Mouse (Mus musculus) cortical plate, adult 2 months (tissue): ENCODE results near the gene Pik3cd. TPM values are rescaled to one million over a fixed set of nuclear protein-coding genes. Genes with fewer than 3 reads are reported as not detected.
A peak's percentile ranks its signal among the peaks of the same experiment; 100 is the strongest.

Experiments
- H3K27ac ChIP-seq: fragments of 200-500 bp; 2 replicates; pipeline ENCODE4 v1.5.1; 2012; ENCODE audit warnings: low read length, control low read depth, inconsistent platforms; ENCODE audit not compliant: insufficient read depth
- H3K4me1 ChIP-seq: fragments of 200-500 bp; 2 replicates; pipeline ENCODE4 v1.6.1; 2011; ENCODE audit warnings: low read length; ENCODE audit not compliant: control insufficient read depth, insufficient read depth
- H3K4me3 ChIP-seq: fragments of 200-500 bp; 2 replicates; pipeline ENCODE4 v1.5.1; 2011; ENCODE audit warnings: mild to moderate bottlenecking, low read length, control low read depth; ENCODE audit not compliant: insufficient read depth
- CTCF ChIP-seq: fragments of 200-500 bp; IDR thresholded peaks from 2 replicates; pipeline ENCODE4 v1.5.1; 2011; ENCODE audit warnings: mild to moderate bottlenecking, control low read depth, low read length; ENCODE audit not compliant: insufficient read depth; ENCODE audit errors: extremely low read depth
- POLR2A ChIP-seq: fragments of 200-500 bp; IDR thresholded peaks from 2 replicates; pipeline ENCODE4 v1.6.1; 2011; ENCODE audit warnings: mild to moderate bottlenecking, low read length, control low read depth; ENCODE audit not compliant: insufficient read depth; ENCODE audit errors: extremely low read depth
- polyA plus RNA-seq: library from polyadenylated mRNA; depleted of rRNA; stranded (reverse); fragments of >200 nt; gene quantifications from 2 replicates; pipeline ENCODE4 v1.2.3, GENCODE M21; 2012

The Pik3cd gene
- polyA plus RNA-seq, 1 experiment = 13.2 TPM

DNA sequence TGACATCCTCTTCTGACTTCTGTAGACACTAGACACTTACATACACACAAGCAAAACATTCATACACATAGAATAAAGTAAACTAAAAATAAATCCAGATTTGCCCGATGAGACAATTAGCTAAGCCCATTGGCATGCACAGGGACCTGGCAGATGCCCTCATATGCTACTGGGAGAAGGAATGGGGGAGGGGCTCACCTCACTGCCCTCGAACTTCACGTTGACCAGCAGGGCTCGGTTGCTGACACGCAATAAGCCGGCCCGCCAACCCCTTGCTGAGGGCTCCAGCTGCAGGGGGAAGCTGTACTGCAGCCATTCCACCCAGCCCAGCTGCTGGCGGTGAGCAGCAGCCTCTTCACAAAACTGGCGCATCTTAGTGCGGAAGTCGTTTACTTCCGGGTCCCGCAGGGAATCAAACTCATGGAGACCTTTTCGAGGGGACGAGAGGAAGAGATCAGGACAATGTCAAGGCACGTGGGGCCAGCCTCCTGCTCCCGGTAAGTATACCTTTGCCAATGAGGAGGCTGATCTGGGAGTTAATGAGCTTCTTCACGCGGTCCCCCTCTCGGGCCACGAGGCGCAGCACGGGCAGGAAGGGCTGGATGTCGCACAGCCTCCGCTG, 42.8 kb downstream of the Pik3cd start:
- no peak overlapping the region for H3K4me3 ChIP-seq
- H3K27ac ChIP-seq = no peak overlapping the region
- TF ChIP-seq POLR2A (no peak), CTCF (no peak)
- H3K4me1 ChIP-seq = no peaks in the 10 kb centered on the region

DNA sequence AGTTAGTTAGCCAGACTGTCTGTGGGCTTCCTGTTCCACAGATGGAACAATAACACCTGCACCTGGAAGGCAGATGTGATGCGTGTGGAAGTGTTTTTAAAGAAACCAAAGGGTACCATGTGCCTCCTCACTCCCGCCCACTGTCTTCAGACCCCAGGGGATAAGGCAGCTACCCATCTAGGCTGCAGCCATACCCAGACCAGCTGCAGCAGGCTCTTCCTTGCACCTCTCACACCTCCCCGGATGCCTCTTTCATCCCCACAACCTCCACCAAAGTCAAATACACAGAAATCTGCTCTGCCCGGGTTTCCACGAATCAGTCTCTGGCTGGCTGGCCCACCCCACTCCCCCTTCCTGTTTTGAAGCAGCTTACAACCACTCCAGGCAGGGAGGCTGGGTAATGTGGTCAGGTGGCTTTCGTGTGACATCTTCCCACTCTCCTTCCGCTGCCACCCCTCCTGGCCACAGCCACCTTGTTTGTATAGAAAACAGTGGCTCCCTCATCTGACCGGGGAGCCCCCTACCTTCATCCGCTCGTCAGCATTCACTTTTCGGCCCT, 44.4 kb downstream of the Pik3cd start:
- Histone ChIP-seq H3K27ac (no peak overlapping the region), H3K4me3 (no peak overlapping the region), H3K4me1 (no peaks in the 10 kb centered on the region)
- TF ChIP-seq POLR2A (no peak), CTCF (no peak)

DNA sequence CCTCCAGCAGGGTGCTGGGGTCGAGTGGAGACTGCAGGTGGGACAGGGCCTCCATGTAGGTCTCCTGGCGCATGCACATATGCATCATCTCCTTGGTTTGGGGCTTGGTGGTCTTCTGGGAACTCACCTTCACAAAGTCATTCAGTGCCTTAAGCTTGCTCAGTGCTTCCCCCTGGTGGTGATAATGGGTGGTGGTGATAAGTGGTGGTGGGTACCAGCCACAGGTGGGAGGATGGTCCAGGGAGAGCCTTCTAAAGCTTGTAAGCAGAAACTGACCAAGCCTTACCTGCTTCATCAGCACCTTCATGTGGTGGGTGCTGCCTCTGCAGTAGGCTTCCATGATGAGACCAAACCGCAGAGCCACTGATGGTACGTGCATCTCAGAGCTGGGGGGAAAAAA, 48.1 kb downstream of the Pik3cd start:
- H3K27ac ChIP-seq = no peak overlapping the region
- no peaks in the 10 kb centered on the region for H3K4me1 ChIP-seq
- H3K4me3 ChIP-seq = no peak overlapping the region
- TF ChIP-seq POLR2A = no peak
- peak; percentile 73 for TF ChIP-seq CTCF

GRCm38 (mm10) chr4:149650493-149651193, 51.7 kb downstream of the Pik3cd start:
- TF ChIP-seq POLR2A = no peak
- peak; percentile 61 for TF ChIP-seq CTCF
- H3K4me1 ChIP-seq = no peaks in the 10 kb centered on the region
- H3K27ac ChIP-seq = no peak overlapping the region
- H3K4me3 ChIP-seq = no peak overlapping the region

DNA sequence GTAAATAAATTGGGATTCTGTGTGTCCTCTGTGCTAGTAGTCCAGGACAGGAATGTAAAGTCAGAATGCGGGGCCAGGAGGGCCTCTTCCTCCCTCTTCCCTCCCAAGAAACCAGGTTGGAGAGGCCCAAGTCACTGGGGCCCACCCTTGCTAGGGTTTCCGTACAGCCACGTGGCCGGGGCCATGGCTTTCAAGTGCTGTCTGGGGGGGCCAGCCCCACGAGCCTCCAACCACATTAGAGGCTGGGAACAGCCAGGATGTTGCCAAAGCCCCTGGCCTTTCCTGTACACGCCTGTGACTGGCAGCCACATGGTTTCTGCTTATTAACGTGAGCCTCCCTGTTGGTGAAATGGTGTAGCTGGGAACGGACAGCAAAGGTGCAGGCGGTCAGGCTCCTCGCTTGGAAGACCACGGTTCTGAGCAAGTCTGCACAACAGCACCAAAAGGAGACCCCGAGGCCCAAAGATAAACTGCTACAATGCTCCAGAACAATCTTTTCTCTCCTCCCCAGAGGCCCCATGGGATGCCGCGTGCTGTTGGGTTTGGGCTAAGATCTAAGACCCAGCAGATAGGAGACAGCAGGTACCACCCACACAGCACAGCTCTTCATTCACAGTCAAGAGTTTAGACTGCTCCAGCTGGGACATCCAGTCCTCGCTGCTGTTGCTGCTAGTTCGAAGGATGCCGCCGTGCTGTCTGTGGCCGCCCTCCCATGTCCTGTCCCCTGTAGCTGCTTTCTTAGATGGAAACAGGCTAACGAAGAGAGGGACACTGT, 54.2 kb downstream of the Pik3cd start:
- H3K4me1 ChIP-seq = no peaks in the 10 kb centered on the region
- H3K27ac ChIP-seq = peak overlapping the region; percentile 10; the same call in 1 of the 2 replicates
- TF ChIP-seq POLR2A (no peak), CTCF (no peak)
- H3K4me3 ChIP-seq = no peak overlapping the region

DNA sequence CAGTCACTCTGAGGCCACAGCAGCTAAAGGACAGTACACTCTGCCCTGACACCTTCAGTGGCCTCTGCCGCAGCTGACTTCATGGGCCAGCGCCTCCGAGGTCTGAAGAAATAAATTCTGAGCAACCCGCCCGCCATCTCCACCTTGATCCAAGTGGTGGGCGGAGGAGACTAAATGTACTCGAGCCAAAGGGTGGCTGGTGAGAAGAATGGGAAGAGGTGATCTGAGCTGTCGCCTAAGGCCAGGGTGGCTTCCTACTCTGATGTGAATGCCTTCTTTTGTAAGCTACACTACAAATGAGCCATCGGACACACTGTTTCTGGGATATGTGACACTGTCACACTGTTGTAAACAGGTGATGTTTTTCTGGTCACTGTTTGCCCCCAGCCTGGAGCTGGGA, 56.6 kb downstream of the Pik3cd start:
- no peak overlapping the region for H3K27ac ChIP-seq
- TF ChIP-seq CTCF = no peak
- TF ChIP-seq POLR2A = no peak
- no peak overlapping the region for H3K4me3 ChIP-seq
- no peaks in the 10 kb centered on the region for H3K4me1 ChIP-seq

GRCm38 (mm10) chr4:149641956-149642355, 60.4 kb downstream of the Pik3cd start:
- H3K4me3 ChIP-seq = no peak overlapping the region
- H3K4me1 ChIP-seq = no peaks in the 10 kb centered on the region
- TF ChIP-seq CTCF (no peak), POLR2A (no peak)
- no peak overlapping the region for H3K27ac ChIP-seq

DNA sequence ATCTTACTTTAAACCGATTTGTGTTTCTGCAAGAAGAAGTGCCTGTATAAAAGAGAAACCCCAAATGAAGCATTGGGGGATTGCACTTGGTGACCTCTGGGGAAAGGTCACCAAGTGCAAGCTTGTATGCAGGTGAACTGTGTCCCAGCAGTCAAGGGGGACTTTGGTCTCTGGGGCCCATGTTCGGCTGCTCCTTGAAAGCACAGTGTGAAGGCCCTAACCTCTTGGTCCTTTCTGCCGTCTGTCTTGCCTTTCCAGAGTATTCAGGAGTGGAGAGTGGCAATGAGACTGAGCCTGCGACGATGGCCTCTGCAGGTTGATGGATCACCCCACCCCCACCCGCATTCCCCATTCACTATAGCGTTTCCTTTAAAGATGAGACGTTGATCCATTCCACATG, 61.0 kb downstream of the Pik3cd start:
- H3K4me3 ChIP-seq = no peak overlapping the region
- no peaks in the 10 kb centered on the region for H3K4me1 ChIP-seq
- TF ChIP-seq POLR2A = no peak
- no peak overlapping the region for H3K27ac ChIP-seq

DNA sequence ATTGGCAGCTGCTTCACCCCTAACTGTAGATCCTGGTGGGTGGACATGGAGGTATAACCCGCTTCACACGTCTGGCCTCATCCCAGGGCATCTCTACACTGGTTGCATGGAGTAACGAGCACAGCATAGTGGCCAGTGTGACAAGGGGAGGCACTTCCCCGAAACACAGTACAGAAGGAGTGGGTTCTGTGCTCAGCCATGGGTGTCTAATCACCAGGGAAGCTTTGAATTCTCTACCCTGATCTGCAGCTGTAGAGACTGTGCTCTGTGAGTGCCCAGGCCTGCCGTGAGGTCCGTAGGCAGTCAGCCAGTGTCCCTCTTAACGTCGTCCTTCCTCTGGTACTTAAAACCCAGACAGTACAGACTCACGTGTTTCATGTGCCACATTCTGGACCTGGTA, 61.5 kb downstream of the Pik3cd start:
- H3K4me3 ChIP-seq = no peak overlapping the region
- no peaks in the 10 kb centered on the region for H3K4me1 ChIP-seq
- TF ChIP-seq POLR2A (no peak), CTCF (no peak)
- no peak overlapping the region for H3K27ac ChIP-seq

DNA sequence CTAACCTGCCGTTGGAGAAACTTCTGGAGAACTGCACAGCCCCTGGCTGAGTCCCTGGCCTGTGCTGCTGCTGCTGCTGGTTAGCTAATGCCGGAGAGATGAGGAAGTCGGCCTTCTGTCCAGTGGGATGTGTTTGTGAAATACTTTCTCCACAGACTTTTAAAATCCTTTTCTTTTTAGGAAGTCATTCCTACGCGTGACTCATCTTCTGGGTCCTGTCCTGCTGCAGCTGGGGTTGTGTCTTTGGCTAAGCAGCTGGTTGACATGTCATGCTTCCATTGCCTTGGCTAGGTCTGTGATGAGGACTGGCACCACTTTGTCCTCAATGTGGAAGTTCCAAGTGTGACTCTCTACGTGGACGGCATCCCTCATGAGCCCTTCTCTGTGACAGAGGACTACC, 64.4 kb downstream of the Pik3cd start:
- TF ChIP-seq CTCF = no peak
- TF ChIP-seq POLR2A = no peak
- no peak overlapping the region for H3K27ac ChIP-seq
- no peak overlapping the region for H3K4me3 ChIP-seq
- H3K4me1 ChIP-seq = no peaks in the 10 kb centered on the region; the same call in 1 of the 2 replicates
